ENCODE assay signal across 9 mouse cellular contexts in genomic region chr4:150049564-150050226, GRCm38 (mm10). TPM values are rescaled to one million over a fixed set of nuclear protein-coding genes. Genes with fewer than 3 reads are reported as not detected.
DNase-seq lines count a peak whose midpoint lies in the region; ATAC-seq lines count a peak whose summit lies in the region.
"Had no signal": no experiment of that assay in that cellular context is flagged by ENCODE, and none has a peak within 500 bp of the region (broad histone marks: within the 10 kb centered on the region; RNA-seq: fewer than 3 reads in every experiment).

No protein-coding gene starts in this region.

- H3K27me3 ChIP-seq in heart, embryonic 16.5 days (ENCODE audit: control insufficient read depth, insufficient read depth, low read length) = peaks cover 19% of the 10 kb centered on the region
- peaks cover 45% of the 10 kb centered on the region for H3K27me3 ChIP-seq in neural tube, embryonic 12.5 days (replicated peaks)
- H3K27me3 ChIP-seq in hindbrain, embryonic 14.5 days (ENCODE audit: control insufficient read depth, insufficient read depth, low read length) = peaks cover 52% of the 10 kb centered on the region
- peaks cover 6% of the 10 kb centered on the region; the same call in 1 of the 2 replicates for H3K27me3 ChIP-seq in stomach, embryonic 15.5 days (replicated peaks)

- peak overlapping the region; percentile 96 for H3K4me2 ChIP-seq in heart, embryonic 16.5 days (ENCODE audit: low read depth, low read length)
- H3K4me2 ChIP-seq in neural tube, embryonic 12.5 days (replicated peaks) = 0 out of 2 replicates have a peak overlapping the region, but pooled peaks have one; percentile 85
- peak overlapping the region; percentile 82 for H3K4me2 ChIP-seq in hindbrain, embryonic 14.5 days (replicated peaks)
- H3K4me2 ChIP-seq in stomach, embryonic 15.5 days = peak overlapping the region; percentile 88

- peaks cover 14% of the 10 kb centered on the region for H3K4me1 ChIP-seq in heart, embryonic 16.5 days (ENCODE audit: control insufficient read depth, insufficient read depth, low read length)
- H3K4me1 ChIP-seq in neural tube, embryonic 12.5 days = peaks cover 19% of the 10 kb centered on the region
- peaks cover 18% of the 10 kb centered on the region for H3K4me1 ChIP-seq in hindbrain, embryonic 14.5 days (replicated peaks; ENCODE audit: control insufficient read depth, insufficient read depth, low read length)
- peaks cover 10% of the 10 kb centered on the region; the same call in 1 of the 2 replicates for H3K4me1 ChIP-seq in stomach, embryonic 15.5 days

- H3K9me3 ChIP-seq in heart, embryonic 16.5 days (replicated peaks; ENCODE audit: control insufficient read depth, low read length) = no peaks in the 10 kb centered on the region
- no peaks in the 10 kb centered on the region for H3K9me3 ChIP-seq in neural tube, embryonic 12.5 days
- H3K9me3 ChIP-seq in hindbrain, embryonic 14.5 days (ENCODE audit: control insufficient read depth, low read length) = no peaks in the 10 kb centered on the region
- no peaks in the 10 kb centered on the region for H3K9me3 ChIP-seq in stomach, embryonic 15.5 days
- H3K9me3 ChIP-seq: forebrain, embryonic 12.5 days had no signal

- no peak for ATAC-seq in heart, embryonic 16.5 days (replicated peaks; ENCODE audit: extremely low read depth, insufficient read depth, low FRiP score)
- no peak for ATAC-seq in neural tube, embryonic 12.5 days (ENCODE audit: low FRiP score, low read depth)
- no peak for ATAC-seq in hindbrain, embryonic 14.5 days (ENCODE audit: low FRiP score)
- ATAC-seq in stomach, embryonic 15.5 days (ENCODE audit: insufficient read depth, low FRiP score, low read depth) = no peak

- no peak overlapping the region for H3K27ac ChIP-seq in heart, embryonic 16.5 days (ENCODE audit: low read length)
- H3K27ac ChIP-seq in neural tube, embryonic 12.5 days = no peak overlapping the region
- no peak overlapping the region for H3K27ac ChIP-seq in hindbrain, embryonic 14.5 days
- H3K27ac ChIP-seq in stomach, embryonic 15.5 days = no peak overlapping the region
- H3K27ac ChIP-seq: forebrain, embryonic 12.5 days had no signal

- no peaks in the 10 kb centered on the region for H3K36me3 ChIP-seq in heart, embryonic 16.5 days (ENCODE audit: control insufficient read depth, insufficient read depth)
- no peaks in the 10 kb centered on the region for H3K36me3 ChIP-seq in neural tube, embryonic 12.5 days
- H3K36me3 ChIP-seq in hindbrain, embryonic 14.5 days (replicated peaks; ENCODE audit: control insufficient read depth, insufficient read depth) = no peaks in the 10 kb centered on the region
- no peaks in the 10 kb centered on the region for H3K36me3 ChIP-seq in stomach, embryonic 15.5 days
- H3K36me3 ChIP-seq: forebrain, embryonic 12.5 days had no signal

- 27% methylated on average over 13 of the region's 13 CpGs for WGBS in heart, embryonic 16.5 days
- WGBS in neural tube, embryonic 12.5 days = 16% methylated on average over 13 of the region's 13 CpGs
- 19% methylated on average over 13 of the region's 13 CpGs for WGBS in hindbrain, embryonic 14.5 days
- 25% methylated on average over 13 of the region's 13 CpGs for WGBS in stomach, embryonic 15.5 days

- H3K4me3 ChIP-seq in heart, embryonic 16.5 days (ENCODE audit: low read length) = peak overlapping the region; percentile 73
- no peak overlapping the region for H3K4me3 ChIP-seq in neural tube, embryonic 12.5 days
- H3K4me3 ChIP-seq in hindbrain, embryonic 14.5 days (replicated peaks; ENCODE audit: low read length) = peak overlapping the region; percentile 42; the same call in 1 of the 2 replicates
- peak overlapping the region; percentile 48 for H3K4me3 ChIP-seq in stomach, embryonic 15.5 days (replicated peaks)

- H3K9ac ChIP-seq in heart, embryonic 16.5 days (ENCODE audit: low read length) = no peak overlapping the region
- H3K9ac ChIP-seq in neural tube, embryonic 12.5 days = no peak overlapping the region
- H3K9ac ChIP-seq in hindbrain, embryonic 14.5 days = no peak overlapping the region
- H3K9ac ChIP-seq in stomach, embryonic 15.5 days = no peak overlapping the region

- intact Hi-C loops in heart, postnatal 25 days (cut with DNase I) = no loop called here

- DNase-seq in heart, postnatal 25 days (ENCODE audit: low spot score) = no peak
- no peak for DNase-seq in neural tube, embryonic 10.5 days (ENCODE audit: extremely low spot score, low spot score)
- DNase-seq in hindbrain, embryonic 14.5 days (ENCODE audit: low spot score) = no peak
- no peak for DNase-seq in thymus, postnatal 25 days
- DNase-seq in urinary bladder, postnatal 4 days (ENCODE audit: low spot score in 2 of 2) = no peak

RNA-seq across cellular contexts. Expression of gene Gpr157, which starts 37.5 kb away (rescaled TPM):
- 4.3 and 4.5 TPM in 2 replicates for polyA plus RNA-seq in heart, embryonic 16.5 days (2015; fragmentation: Nextera tagmentation; extraction: Ambion mirVana)
- total RNA-seq in heart, postnatal 25 days (2021) = 10 to 100 TPM; 34.8 to 37.8 TPM
- polyA plus RNA-seq in neural tube, embryonic 12.5 days (2016; fragmentation: Nextera tagmentation; extraction: Ambion mirVana) = 0.65 and 1.0 TPM in 2 replicates
- polyA plus RNA-seq in hindbrain, embryonic 14.5 days (2014; fragmentation: Nextera tagmentation; extraction: Ambion mirVana) = 0.33 and 0.39 TPM in 2 replicates
- polyA plus RNA-seq in stomach, embryonic 15.5 days (2015; fragmentation: Nextera tagmentation; extraction: Ambion mirVana) = 1.2 and 1.3 TPM in 2 replicates

RNA-seq across cellular contexts. Expression of gene H6pd, which starts 40.9 kb away (rescaled TPM):
- polyA plus RNA-seq in heart, embryonic 16.5 days (2015; fragmentation: Nextera tagmentation; extraction: Ambion mirVana) = 11.4 and 14.6 TPM in 2 replicates
- total RNA-seq in heart, postnatal 25 days (2021) = 10 to 100 TPM; 39.8 to 45.4 TPM
- polyA plus RNA-seq in neural tube, embryonic 12.5 days (2016; fragmentation: Nextera tagmentation; extraction: Ambion mirVana) = 3.3 and 4.0 TPM in 2 replicates
- polyA plus RNA-seq in hindbrain, embryonic 14.5 days (2014; fragmentation: Nextera tagmentation; extraction: Ambion mirVana) = 3.1 and 3.2 TPM in 2 replicates
- polyA plus RNA-seq in stomach, embryonic 15.5 days (2015; fragmentation: Nextera tagmentation; extraction: Ambion mirVana) = 14.4 and 15.3 TPM in 2 replicates
